Mouse (Mus musculus) stomach, postnatal 0 days (tissue): ENCODE data around the gene Fcgr2b. TPM values are rescaled to one million over a fixed set of nuclear protein-coding genes. Genes with fewer than 3 reads are reported as not detected.

Experiments
- ATAC-seq: fragments of 200-750 bp; cut with Nextera tagmentation; 2 replicates; pipeline ENCODE4 v1.8.0; 2017; ENCODE audit not compliant: low FRiP score, low TSS enrichment
- DNase-seq: peaks from one replicate; pipeline ENCODE4 v3.0.0-alpha.2; 2016; ENCODE audit warnings: low spot score
- H3K27ac ChIP-seq: fragments of 300-500 bp; sonication (generic); replicated peaks from 2 replicates; pipeline ENCODE4 v1.5.1; 2014; ENCODE audit warnings: mild to moderate bottlenecking, control low read depth
- H3K27me3 ChIP-seq: fragments of 300-500 bp; sonication (generic); 2 replicates; pipeline ENCODE4 v1.6.1; 2014; ENCODE audit warnings: low read length; ENCODE audit not compliant: control insufficient read depth, insufficient read depth
- H3K36me3 ChIP-seq: fragments of 300-500 bp; sonication (generic); 2 replicates; pipeline ENCODE4 v1.6.1; 2014; ENCODE audit warnings: low read length, mixed read lengths; ENCODE audit not compliant: control insufficient read depth, insufficient read depth
- H3K4me1 ChIP-seq: fragments of 300-500 bp; sonication (generic); replicated peaks from 2 replicates; pipeline ENCODE4 v1.6.1; 2014; ENCODE audit warnings: antibody characterized with exemption; ENCODE audit not compliant: control insufficient read depth, insufficient read depth
- H3K4me2 ChIP-seq: fragments of 300-500 bp; sonication (generic); replicated peaks from 2 replicates; pipeline ENCODE4 v1.6.1; 2014; ENCODE audit warnings: low read depth, mild to moderate bottlenecking, control low read depth, moderate library complexity
- H3K4me3 ChIP-seq: fragments of 300-500 bp; sonication (generic); 2 replicates; pipeline ENCODE4 v1.5.1; 2014; ENCODE audit warnings: low read depth, low read length, control low read depth
- H3K9ac ChIP-seq: fragments of 300-500 bp; sonication (generic); 2 replicates; pipeline ENCODE4 v1.6.1; 2014; ENCODE audit warnings: mild to moderate bottlenecking, low read length, control low read depth, mixed read lengths
- H3K9me3 ChIP-seq: fragments of 300-500 bp; sonication (generic); 2 replicates; pipeline ENCODE4 v1.6.1; 2016; ENCODE audit warnings: low read length; ENCODE audit not compliant: control insufficient read depth
- CTCF ChIP-seq: IDR thresholded peaks from 2 replicates; pipeline ENCODE4 v1.5.1; 2016; ENCODE audit warnings: antibody characterized with exemption, low read depth, mild to moderate bottlenecking, moderate library complexity
- EP300 ChIP-seq: optimal IDR thresholded peaks from 2 replicates; pipeline ENCODE3; 2016; ENCODE audit warnings: antibody characterized with exemption
- WGBS: fragments of 180-500 bp; shearing (Covaris S2); extraction: QIAGEN DNeasy Blood & Tissue Kit; methylation state at CpG from one replicate; pipeline ENCODE4 v1.1.7; 2014; 5-methylcytosine and 5-hydroxymethylcytosine counted together
- polyA plus RNA-seq: library from polyadenylated mRNA; unstranded; fragments of >200 nt; fragmentation: Nextera tagmentation; extraction: Ambion mirVana; gene quantifications from 2 replicates; pipeline ENCODE4 v1.2.1, GENCODE M21; 2015

Gene Fcgr2b
- polyA plus RNA-seq, 1 experiment from 2014 or later, result 5.6 TPM

GRCm38 (mm10) chr1:170933386-170933920, 42.9 kb downstream of the Fcgr2b start:
- DNase-seq (no peak), ATAC-seq (no peak)
- no peak overlapping the region for H3K4me3 ChIP-seq
- no peak overlapping the region for H3K9ac ChIP-seq
- H3K27me3 ChIP-seq, result no peaks in the 10 kb centered on the region
- no peaks in the 10 kb centered on the region for H3K4me1 ChIP-seq
- H3K36me3 ChIP-seq, result no peaks in the 10 kb centered on the region
- H3K9me3 ChIP-seq, result no peaks in the 10 kb centered on the region
- WGBS, result 77% methylated on average over 6 of the region's 6 CpGs
- no peak for TF ChIP-seq CTCF
- TF ChIP-seq EP300, result no peak
- no peak overlapping the region for H3K27ac ChIP-seq
- no peak overlapping the region for H3K4me2 ChIP-seq

- TF ChIP-seq EP300 (no peak), CTCF (no peak)
Observed at GRCm38 (mm10) chr1:170932043-170932442, 44.3 kb downstream of the Fcgr2b start.

GRCm38 (mm10) chr1:170929245-170929644, 47.1 kb downstream of the Fcgr2b start:
- no peak for DNase-seq
- H3K27ac ChIP-seq, result no peak overlapping the region
- H3K36me3 ChIP-seq, result no peaks in the 10 kb centered on the region
- H3K4me3 ChIP-seq, result no peak overlapping the region
- H3K9ac ChIP-seq, result no peak overlapping the region
- no peaks in the 10 kb centered on the region for H3K4me1 ChIP-seq
- no peaks in the 10 kb centered on the region for H3K27me3 ChIP-seq
- WGBS, result 83% methylated on average over 4 of the region's 4 CpGs
- H3K9me3 ChIP-seq, result no peaks in the 10 kb centered on the region
- no peak for TF ChIP-seq EP300
- no peak for TF ChIP-seq CTCF
- H3K4me2 ChIP-seq, result no peak overlapping the region
- no peak for ATAC-seq

More at GRCm38 (mm10) chr1:170932043-170932442, 44.3 kb downstream of the Fcgr2b start:
- no peak overlapping the region for H3K4me3 ChIP-seq
- H3K9me3 ChIP-seq, result no peaks in the 10 kb centered on the region
- H3K27ac ChIP-seq, result no peak overlapping the region
- WGBS, result 70% methylated on average over 3 of the region's 3 CpGs
- H3K4me2 ChIP-seq, result no peak overlapping the region
- no peaks in the 10 kb centered on the region for H3K4me1 ChIP-seq
- H3K9ac ChIP-seq, result no peak overlapping the region
- DNase-seq (no peak), ATAC-seq (no peak)
- H3K36me3 ChIP-seq, result no peaks in the 10 kb centered on the region
- H3K27me3 ChIP-seq, result no peaks in the 10 kb centered on the region

- ATAC-seq, result no peak
- H3K4me2 ChIP-seq, result no peak overlapping the region
- H3K36me3 ChIP-seq, result no peaks in the 10 kb centered on the region
- H3K27me3 ChIP-seq, result no peaks in the 10 kb centered on the region
- no peak overlapping the region for H3K27ac ChIP-seq
- H3K4me1 ChIP-seq, result no peaks in the 10 kb centered on the region
- H3K9me3 ChIP-seq, result no peaks in the 10 kb centered on the region
- H3K9ac ChIP-seq, result no peak overlapping the region
- DNase-seq, result no peak
- WGBS, result 51% methylated on average over 2 of the region's 2 CpGs
- TF ChIP-seq EP300 (no peak), CTCF (no peak)
- no peak overlapping the region for H3K4me3 ChIP-seq
Observed at GRCm38 (mm10) chr1:170928467-170928866, 47.9 kb downstream of the Fcgr2b start.

- H3K27ac ChIP-seq, result no peak within 1 kb of the TSS
- 82% methylated on average over 3 of the region's 3 CpGs for WGBS
- no peak within 1 kb of the TSS for H3K9ac ChIP-seq
- ATAC-seq, result no peak
- no peak within 1 kb of the TSS for H3K4me2 ChIP-seq
- no peaks in the 10 kb centered on the region for H3K27me3 ChIP-seq
- H3K4me3 ChIP-seq, result no peak within 1 kb of the TSS
- H3K4me1 ChIP-seq, result no peaks in the 10 kb centered on the region
- DNase-seq, result no peak
- no peaks in the 10 kb centered on the region for H3K36me3 ChIP-seq
- H3K9me3 ChIP-seq, result no peaks in the 10 kb centered on the region
- TF ChIP-seq EP300 (no peak), CTCF (no peak)
Observed at GRCm38 (mm10) chr1:170927378-170927777, 49.0 kb downstream of the Fcgr2b start, which contains the start of gene Fcrla. Gene Fcrla (minus strand): TSS chr1:170927583.

GRCm38 (mm10) chr1:170926941-170927340, 49.4 kb downstream of the Fcgr2b start:
- no peak overlapping the region for H3K27ac ChIP-seq
- TF ChIP-seq EP300, result no peak
- TF ChIP-seq CTCF, result no peak
- no peaks in the 10 kb centered on the region for H3K9me3 ChIP-seq
- no peak for DNase-seq
- H3K4me1 ChIP-seq, result no peaks in the 10 kb centered on the region
- H3K9ac ChIP-seq, result no peak overlapping the region
- no peak overlapping the region for H3K4me2 ChIP-seq
- no peak for ATAC-seq
- no peak overlapping the region for H3K4me3 ChIP-seq
- no peaks in the 10 kb centered on the region for H3K36me3 ChIP-seq
- no peaks in the 10 kb centered on the region for H3K27me3 ChIP-seq
- WGBS, result 43% methylated on average over 6 of the region's 6 CpGs
